Mouse (Mus musculus) midbrain, postnatal 0 days (tissue): Measurements from ENCODE around the gene Hint2. TPM values are rescaled to one million over a fixed set of nuclear protein-coding genes. Genes with fewer than 3 reads are reported as not detected.

ENCODE experiments used
- ATAC-seq: fragments of 200-750 bp; cut with Nextera tagmentation; 2 replicates; pipeline ENCODE4 v1.8.0; 2017; ENCODE audit warnings: moderate number of reproducible peaks, mild to moderate bottlenecking, moderate TSS enrichment, moderate library complexity; ENCODE audit not compliant: low FRiP score
- DNase-seq: peaks from one replicate; pipeline ENCODE4 v3.0.0-alpha.2; 2015; ENCODE audit warnings: low spot score
- H3K27ac ChIP-seq: fragments of 300-500 bp; sonication (generic); 2 replicates; pipeline ENCODE4 v1.5.1; 2014; ENCODE audit warnings: low read depth, mild to moderate bottlenecking, low read length, mixed read lengths
- H3K27me3 ChIP-seq: fragments of 300-500 bp; sonication (generic); 2 replicates; pipeline ENCODE4 v1.6.1; 2014; ENCODE audit warnings: low read length, control low read depth, mixed read lengths; ENCODE audit not compliant: insufficient read depth
- H3K36me3 ChIP-seq: fragments of 300-500 bp; sonication (generic); 2 replicates; pipeline ENCODE4 v1.6.1; 2014; ENCODE audit warnings: low read length, control low read depth, mixed read lengths; ENCODE audit not compliant: insufficient read depth
- H3K4me1 ChIP-seq: fragments of 300-500 bp; sonication (generic); 2 replicates; pipeline ENCODE4 v1.6.1; 2014; ENCODE audit warnings: mild to moderate bottlenecking, control low read depth, antibody characterized with exemption, low read length, mixed read lengths; ENCODE audit not compliant: insufficient read depth
- H3K4me2 ChIP-seq: fragments of 300-500 bp; sonication (generic); 2 replicates; pipeline ENCODE4 v1.6.1; 2014; ENCODE audit warnings: low read depth, mild to moderate bottlenecking, low read length, mixed read lengths; ENCODE audit not compliant: poor library complexity, severe bottlenecking
- H3K4me3 ChIP-seq: fragments of 300-500 bp; sonication (generic); 2 replicates; pipeline ENCODE4 v1.5.1; 2014; ENCODE audit warnings: low read depth, mild to moderate bottlenecking, low read length, moderate library complexity
- H3K9ac ChIP-seq: fragments of 300-500 bp; sonication (generic); replicated peaks from 2 replicates; pipeline ENCODE4 v1.6.1; 2014; ENCODE audit warnings: mild to moderate bottlenecking, low read length, moderate library complexity, mixed read lengths; ENCODE audit not compliant: poor library complexity, severe bottlenecking
- H3K9me3 ChIP-seq: fragments of 300-500 bp; sonication (generic); 2 replicates; pipeline ENCODE4 v1.6.1; 2016; ENCODE audit warnings: low read length, control low read depth
- CTCF ChIP-seq: IDR thresholded peaks from 2 replicates; pipeline ENCODE4 v1.5.1; 2016; ENCODE audit warnings: antibody characterized with exemption, mild to moderate bottlenecking
- WGBS: fragments of 180-500 bp; shearing (Covaris S2); extraction: QIAGEN DNeasy Blood & Tissue Kit; methylation state at CpG from one replicate; pipeline ENCODE4 v1.1.7; 2014; 5-methylcytosine and 5-hydroxymethylcytosine counted together
- polyA plus RNA-seq: library from polyadenylated mRNA; unstranded; fragments of >200 nt; fragmentation: Nextera tagmentation; extraction: Ambion mirVana; gene quantifications from 2 replicates; pipeline ENCODE4 v1.2.1, GENCODE M21; 2015
- total RNA-seq: library from RNA; depleted of rRNA; stranded (reverse); fragments of >200 nt; gene quantifications from 2 replicates; pipeline ENCODE4 v1.2.3, GENCODE M21; 2014

Gene Hint2
- total and polyA plus RNA-seq, 2 experiments from 2014 or later = 51.6 to 80.1 TPM

GRCm38 (mm10) chr4:43695249-43695671, 39.0 kb upstream of the Hint2 start:
- Histone ChIP-seq H3K9me3 (no peaks in the 10 kb centered on the region), H3K4me3 (no peak overlapping the region), H3K27ac (no peak overlapping the region), H3K4me2 (no peak overlapping the region), H3K4me1 (no peaks in the 10 kb centered on the region), H3K27me3 (no peaks in the 10 kb centered on the region), H3K9ac (no peak overlapping the region), H3K36me3 (peaks cover 8% of the 10 kb centered on the region; the same call in 1 of the 2 replicates)
- 24% methylated on average over 9 of the region's 9 CpGs for WGBS
- DNase-seq (peak; percentile 25), ATAC-seq (no peak; the same call in 1 of the 2 replicates)
- TF ChIP-seq CTCF = no peak

GRCm38 (mm10) chr4:43694439-43695248, 38.4 kb upstream of the Hint2 start:
- WGBS = 100% methylated on average over 1 of the region's 1 CpGs
- Histone ChIP-seq H3K4me3 (no peak overlapping the region), H3K9ac (no peak overlapping the region), H3K4me1 (no peaks in the 10 kb centered on the region), H3K36me3 (peaks cover 14% of the 10 kb centered on the region; the same call in 1 of the 2 replicates), H3K4me2 (no peak overlapping the region), H3K27me3 (no peaks in the 10 kb centered on the region), H3K9me3 (no peaks in the 10 kb centered on the region), H3K27ac (no peak overlapping the region)
- no peak for TF ChIP-seq CTCF
- ATAC-seq = no peak
- no peak for DNase-seq

GRCm38 (mm10) chr4:43693806-43694241, 37.6 kb upstream of the Hint2 start:
- WGBS = 80% methylated on average over 5 of the region's 5 CpGs

GRCm38 (mm10) chr4:43691026-43691425, 34.8 kb upstream of the Hint2 start:
- Histone ChIP-seq H3K4me1 (no peaks in the 10 kb centered on the region), H3K9ac (no peak overlapping the region), H3K27ac (no peak overlapping the region), H3K4me3 (no peak overlapping the region), H3K4me2 (no peak overlapping the region), H3K9me3 (no peaks in the 10 kb centered on the region), H3K36me3 (peaks cover 32% of the 10 kb centered on the region), H3K27me3 (no peaks in the 10 kb centered on the region)
- no peak for DNase-seq
- TF ChIP-seq CTCF = no peak
- no peak for ATAC-seq
- 88% methylated on average over 5 of the region's 5 CpGs for WGBS

More at GRCm38 (mm10) chr4:43693806-43694241, 37.6 kb upstream of the Hint2 start:
- no peak overlapping the region for H3K27ac ChIP-seq
- no peaks in the 10 kb centered on the region for H3K27me3 ChIP-seq
- H3K9ac ChIP-seq = no peak overlapping the region
- TF ChIP-seq CTCF = no peak
- ATAC-seq (no peak), DNase-seq (no peak)
- no peak overlapping the region for H3K4me3 ChIP-seq
- no peak overlapping the region for H3K4me2 ChIP-seq
- no peaks in the 10 kb centered on the region for H3K9me3 ChIP-seq
- no peaks in the 10 kb centered on the region for H3K4me1 ChIP-seq
- peaks cover 21% of the 10 kb centered on the region for H3K36me3 ChIP-seq

GRCm38 (mm10) chr4:43690021-43690420, 33.8 kb upstream of the Hint2 start:
- H3K4me1 ChIP-seq = no peaks in the 10 kb centered on the region
- no peak for TF ChIP-seq CTCF
- no peak overlapping the region for H3K9ac ChIP-seq
- no peak overlapping the region for H3K4me3 ChIP-seq
- 88% methylated on average over 17 of the region's 17 CpGs for WGBS
- peaks cover 41% of the 10 kb centered on the region for H3K36me3 ChIP-seq
- no peaks in the 10 kb centered on the region for H3K27me3 ChIP-seq
- DNase-seq (no peak), ATAC-seq (no peak)
- no peak overlapping the region for H3K4me2 ChIP-seq
- H3K9me3 ChIP-seq = no peaks in the 10 kb centered on the region
- H3K27ac ChIP-seq = no peak overlapping the region

GRCm38 (mm10) chr4:43679416-43680043, 23.3 kb upstream of the Hint2 start:
- 96% methylated on average over 7 of the region's 7 CpGs for WGBS
- no peak for TF ChIP-seq CTCF
- ATAC-seq = no peak

More at GRCm38 (mm10) chr4:43679416-43680043, 23.3 kb upstream of the Hint2 start:
- Histone ChIP-seq H3K36me3 (peaks cover 72% of the 10 kb centered on the region), H3K4me3 (no peak overlapping the region), H3K4me2 (no peak overlapping the region), H3K9me3 (no peaks in the 10 kb centered on the region), H3K4me1 (no peaks in the 10 kb centered on the region), H3K9ac (no peak overlapping the region), H3K27ac (no peak overlapping the region), H3K27me3 (no peaks in the 10 kb centered on the region)
- DNase-seq = no peak
